Mouse (Mus musculus): ENCODE data around the gene Grsf1.

DNA sequence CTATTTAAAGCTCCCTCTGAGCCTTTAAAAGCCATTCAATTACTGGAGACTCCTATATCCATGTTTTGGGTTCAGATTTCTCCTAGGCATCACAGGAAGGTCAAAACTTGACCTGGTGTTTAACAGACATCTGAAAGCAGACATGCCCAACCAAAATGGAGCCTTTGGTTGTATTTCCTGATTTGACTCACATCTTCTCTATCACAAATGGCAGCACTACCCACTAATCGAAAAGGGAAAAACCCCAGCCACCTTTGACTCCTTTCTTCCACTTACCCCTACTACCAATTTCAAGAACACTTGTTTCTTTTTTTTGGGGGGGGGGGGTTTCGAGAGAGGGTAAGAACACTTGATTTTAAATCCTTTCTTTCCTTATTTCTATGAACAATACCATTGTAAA lies 41.0 kb upstream of the Grsf1 start:
- TF ChIP-seq POLR2A (IDR thresholded peaks at IDR 0.05; ENCODE audit: low read depth, low read length): no peak
- TF ChIP-seq CTCF (IDR thresholded peaks at IDR 0.05; ENCODE audit: borderline replicate concordance, insufficient read depth, low read length): no peak
